Mouse (Mus musculus): ENCODE measurements around the gene Primpol. TPM values are rescaled to one million over a fixed set of nuclear protein-coding genes. Genes with fewer than 3 reads are reported as not detected.

Gene Primpol
- total and polyA plus RNA-seq, 2 experiments, result 0.55 to 4.6 TPM

GRCm38 (mm10) chr8:46626642-46627041 lies 9.6 kb upstream of the Primpol start:
- TF ChIP-seq POLR2A (IDR thresholded peaks at IDR 0.05; ENCODE audit: extremely low read depth, insufficient read depth, low read length) (no peak), CTCF (IDR thresholded peaks at IDR 0.05; ENCODE audit: low read depth, low read length) (no peak)
- DNase-seq (ENCODE audit: extremely low read depth, low read depth, low spot score), result no peak
- peaks cover 3% of the 10 kb centered on the region; the same call in 1 of the 2 replicates for H3K36me3 ChIP-seq (ENCODE audit: control insufficient read depth, insufficient read depth, low read length)
- H3K27me3 ChIP-seq (ENCODE audit: control insufficient read depth, insufficient read depth, low read length), result no peaks in the 10 kb centered on the region
- H3K27ac ChIP-seq (replicated peaks; ENCODE audit: insufficient read depth, low read depth, low read length), result no peak overlapping the region
- H3K4me1 ChIP-seq (ENCODE audit: control insufficient read depth, insufficient read depth, low read length), result peaks cover 5% of the 10 kb centered on the region; the same call in 1 of the 2 replicates
- H3K9ac ChIP-seq (ENCODE audit: low read depth, low read length), result no peak overlapping the region
- WGBS, result 97% methylated on average over 5 of the region's 5 CpGs
- H3K79me2 ChIP-seq (ENCODE audit: control insufficient read depth, insufficient read depth, low read length), result peaks cover 20% of the 10 kb centered on the region; the same call in 1 of the 2 replicates
- no peak overlapping the region for H3K4me3 ChIP-seq (ENCODE audit: insufficient read depth, low read depth, low read length)

- Histone ChIP-seq H3K79me2 (ENCODE audit: control insufficient read depth, insufficient read depth, low read length) (peaks cover 20% of the 10 kb centered on the region; the same call in 1 of the 2 replicates), H3K4me3 (ENCODE audit: insufficient read depth, low read depth, low read length) (no peak overlapping the region), H3K27me3 (ENCODE audit: control insufficient read depth, insufficient read depth, low read length) (no peaks in the 10 kb centered on the region), H3K36me3 (ENCODE audit: control insufficient read depth, insufficient read depth, low read length) (peaks cover 3% of the 10 kb centered on the region; the same call in 1 of the 2 replicates), H3K4me1 (ENCODE audit: control insufficient read depth, insufficient read depth, low read length) (peaks cover 5% of the 10 kb centered on the region; the same call in 1 of the 2 replicates), H3K27ac (replicated peaks; ENCODE audit: insufficient read depth, low read depth, low read length) (no peak overlapping the region), H3K9ac (ENCODE audit: low read depth, low read length) (no peak overlapping the region)
- WGBS, result 35% methylated on average over 1 of the region's 1 CpGs
- TF ChIP-seq POLR2A (IDR thresholded peaks at IDR 0.05; ENCODE audit: extremely low read depth, insufficient read depth, low read length), result no peak
- no peak for TF ChIP-seq CTCF (IDR thresholded peaks at IDR 0.05; ENCODE audit: low read depth, low read length)
- DNase-seq (ENCODE audit: extremely low read depth, low read depth, low spot score), result no peak
These were observed 8.2 kb upstream of the Primpol start for GRCm38 (mm10) chr8:46625166-46625565.

- Histone ChIP-seq H3K36me3 (ENCODE audit: control insufficient read depth, insufficient read depth, low read length) (no peaks in the 10 kb centered on the region), H3K9ac (ENCODE audit: low read depth, low read length) (no peak overlapping the region), H3K27ac (replicated peaks; ENCODE audit: insufficient read depth, low read depth, low read length) (no peak overlapping the region), H3K79me2 (ENCODE audit: control insufficient read depth, insufficient read depth, low read length) (peaks cover 20% of the 10 kb centered on the region; the same call in 1 of the 2 replicates), H3K4me1 (ENCODE audit: control insufficient read depth, insufficient read depth, low read length) (peaks cover 14% of the 10 kb centered on the region; the same call in 1 of the 2 replicates), H3K4me3 (ENCODE audit: insufficient read depth, low read depth, low read length) (no peak overlapping the region), H3K27me3 (ENCODE audit: control insufficient read depth, insufficient read depth, low read length) (no peaks in the 10 kb centered on the region)
- 91% methylated on average over 9 of the region's 9 CpGs for WGBS
- TF ChIP-seq CTCF (IDR thresholded peaks at IDR 0.05; ENCODE audit: low read depth, low read length), result no peak
- no peak for TF ChIP-seq POLR2A (IDR thresholded peaks at IDR 0.05; ENCODE audit: extremely low read depth, insufficient read depth, low read length)
- DNase-seq (ENCODE audit: extremely low read depth, low read depth, low spot score), result no peak
These were observed 5.6 kb upstream of the Primpol start for GRCm38 (mm10) chr8:46622446-46623270.

GRCm38 (mm10) chr8:46618639-46619320 lies 1.8 kb upstream of the Primpol start:
- peak overlapping the region; percentile 79 for H3K4me3 ChIP-seq (ENCODE audit: insufficient read depth, low read depth, low read length)
- 9% methylated on average over 10 of the region's 10 CpGs for WGBS
- H3K36me3 ChIP-seq (ENCODE audit: control insufficient read depth, insufficient read depth, low read length), result no peaks in the 10 kb centered on the region
- H3K27ac ChIP-seq (replicated peaks; ENCODE audit: insufficient read depth, low read depth, low read length), result 0 out of 2 replicates have a peak overlapping the region, but pooled peaks have one; percentile 2
- H3K79me2 ChIP-seq (ENCODE audit: control insufficient read depth, insufficient read depth, low read length), result peaks cover 13% of the 10 kb centered on the region; the same call in 1 of the 2 replicates
- H3K4me1 ChIP-seq (ENCODE audit: control insufficient read depth, insufficient read depth, low read length), result peaks cover 10% of the 10 kb centered on the region; the same call in 1 of the 2 replicates
- DNase-seq (ENCODE audit: extremely low read depth, low read depth, low spot score), result peak; percentile 56
- no peak for TF ChIP-seq POLR2A (IDR thresholded peaks at IDR 0.05; ENCODE audit: extremely low read depth, insufficient read depth, low read length)
- no peaks in the 10 kb centered on the region for H3K27me3 ChIP-seq (ENCODE audit: control insufficient read depth, insufficient read depth, low read length)
- H3K9ac ChIP-seq (ENCODE audit: low read depth, low read length), result peak overlapping the region; percentile 85

DNA sequence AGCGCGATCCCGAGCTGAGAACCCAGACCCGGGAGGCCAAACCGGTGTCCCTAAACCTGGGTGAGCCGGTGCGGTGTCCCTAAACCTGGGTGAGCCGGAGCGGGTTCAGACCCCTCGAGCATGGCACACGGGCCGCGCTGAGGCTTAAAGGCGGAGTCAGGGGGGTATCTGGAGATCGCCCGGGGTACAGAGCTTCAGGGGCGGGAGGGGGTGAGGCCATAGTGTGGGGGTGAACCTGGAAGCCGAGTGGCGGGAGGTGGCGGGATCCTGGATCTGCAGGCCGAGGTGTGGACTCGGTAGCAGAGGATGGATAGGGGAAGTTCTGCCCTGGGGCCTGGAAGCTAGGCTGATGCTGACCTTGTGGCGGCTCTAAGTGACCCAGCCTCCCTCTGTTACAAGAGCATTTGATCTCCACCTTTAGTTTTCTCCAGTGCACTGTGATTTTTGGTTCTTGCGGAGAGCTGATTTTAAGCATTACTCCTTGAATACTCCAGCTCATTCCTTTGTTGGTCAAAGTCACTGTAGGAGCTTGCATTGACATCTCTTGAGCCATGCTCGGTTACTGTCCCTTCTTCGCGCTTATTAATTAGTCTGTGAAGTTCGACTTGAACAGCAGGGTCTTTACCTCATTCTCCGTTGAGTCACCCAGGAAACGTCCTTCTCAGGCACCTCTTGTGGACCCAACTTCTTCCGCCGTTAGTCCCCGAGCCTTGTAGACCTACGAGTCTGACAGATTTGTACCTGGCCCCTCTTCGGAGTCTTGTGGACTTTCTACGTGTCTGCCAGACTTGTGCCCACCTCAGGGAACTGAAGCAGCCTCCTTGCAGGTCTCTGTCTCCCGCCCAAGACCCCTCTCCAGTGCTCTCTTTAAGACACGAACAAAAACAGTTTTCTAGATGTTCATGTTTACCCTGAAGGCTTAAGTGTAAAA lies 943 bp upstream of the Primpol start:
- peak; percentile 33 for DNase-seq (ENCODE audit: extremely low read depth, low read depth, low spot score)
- Histone ChIP-seq H3K27ac (replicated peaks; ENCODE audit: insufficient read depth, low read depth, low read length) (peak overlapping the region; percentile 55), H3K4me3 (ENCODE audit: insufficient read depth, low read depth, low read length) (peak overlapping the region; percentile 79), H3K4me1 (ENCODE audit: control insufficient read depth, insufficient read depth, low read length) (peaks cover 10% of the 10 kb centered on the region; the same call in 1 of the 2 replicates), H3K79me2 (ENCODE audit: control insufficient read depth, insufficient read depth, low read length) (peaks cover 12% of the 10 kb centered on the region; the same call in 1 of the 2 replicates), H3K36me3 (ENCODE audit: control insufficient read depth, insufficient read depth, low read length) (no peaks in the 10 kb centered on the region), H3K9ac (ENCODE audit: low read depth, low read length) (peak overlapping the region; percentile 85), H3K27me3 (ENCODE audit: control insufficient read depth, insufficient read depth, low read length) (no peaks in the 10 kb centered on the region)
- TF ChIP-seq CTCF (IDR thresholded peaks at IDR 0.05; ENCODE audit: low read depth, low read length) (no peak), POLR2A (IDR thresholded peaks at IDR 0.05; ENCODE audit: extremely low read depth, insufficient read depth, low read length) (no peak)
- 3% methylated on average over 38 of the region's 38 CpGs for WGBS
